Mouse (Mus musculus) thymus, postnatal 4 days (tissue): ENCODE results near the gene Cd55b.
"Not testable (repeated sequence)": the region's sequence is repeated elsewhere in the genome, so short reads cannot be mapped to it uniquely, and the experiment has no call there.

ENCODE experiments used
- DNase-seq: peaks from one replicate; pipeline ENCODE4 v3.0.0; 2021

The Cd55b gene

GRCm38 (mm10) chr1:130422664-130423111 is at the start of gene Cd55b:
Gene Cd55b (minus strand): TSS chr1:130423009.
- DNase-seq: no peak

GRCm38 (mm10) chr1:130470074-130470473 is 47.3 kb upstream of the Cd55b start:
- no peak for DNase-seq

DNA sequence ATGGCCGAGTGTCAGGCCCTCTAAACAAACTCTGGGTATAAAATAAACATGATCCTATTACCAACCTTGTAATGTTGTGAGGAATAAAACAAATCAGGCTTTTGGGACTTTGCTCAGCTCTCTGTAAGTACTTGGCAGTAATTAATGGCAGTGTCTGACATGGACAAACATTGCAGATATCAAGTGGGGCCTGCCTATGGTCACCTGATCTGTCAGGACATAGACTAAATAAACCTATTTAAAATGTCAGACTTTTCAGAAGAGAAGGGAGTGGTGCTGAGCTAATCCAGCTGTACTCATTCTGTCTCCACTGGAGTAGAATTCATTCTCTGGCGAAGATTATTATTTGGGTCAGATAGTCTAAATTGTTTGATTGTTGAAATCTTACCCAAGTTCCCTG is 44.6 kb upstream of the Cd55b start:
- no peak for DNase-seq

DNA sequence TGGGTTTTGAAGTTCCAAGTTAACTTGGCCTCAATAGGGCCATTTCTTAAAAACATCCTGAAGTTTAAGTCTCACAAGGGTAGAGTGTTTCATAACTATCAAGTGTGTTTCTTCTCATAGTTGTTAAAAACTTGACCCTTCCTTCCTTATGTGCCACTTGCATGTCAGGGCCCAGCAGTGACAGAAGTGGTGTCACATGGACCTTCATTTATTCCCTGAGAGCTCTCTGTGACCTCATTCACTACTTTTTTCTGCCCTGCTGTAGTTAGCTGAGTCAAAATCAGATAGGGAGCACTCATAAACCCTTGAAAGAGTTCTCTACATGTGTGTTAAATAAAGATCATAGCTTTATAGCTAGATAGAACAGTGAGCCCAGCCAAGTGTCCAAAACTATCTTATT is 41.4 kb upstream of the Cd55b start:
- DNase-seq: no peak

DNA sequence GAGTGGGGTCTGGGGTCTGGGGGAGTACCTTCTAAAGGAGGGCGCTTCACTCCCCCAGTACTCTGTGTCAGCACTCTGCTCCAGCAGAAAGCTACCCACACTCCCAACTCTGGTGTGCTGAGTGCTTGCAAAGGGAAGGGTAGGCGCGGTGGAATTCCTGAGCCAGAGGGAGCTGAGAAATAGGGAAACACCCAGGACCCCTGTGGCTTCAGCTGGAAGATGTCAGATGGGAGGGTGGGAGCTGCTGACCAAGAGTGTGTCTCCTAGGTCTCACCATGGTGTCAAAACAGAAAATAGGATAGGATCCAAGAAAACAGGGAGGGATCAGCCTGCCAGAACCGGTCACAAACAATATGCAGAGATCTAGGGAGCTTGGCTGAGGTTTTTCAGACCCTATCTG is 40.1 kb upstream of the Cd55b start:
- no peak for DNase-seq

- peak; percentile 95 for DNase-seq
These were observed 39.5 kb upstream of the Cd55b start, which contains the start of gene Cd55 for GRCm38 (mm10) chr1:130462084-130462861. Gene Cd55 (minus strand): TSS chr1:130462744.

DNA sequence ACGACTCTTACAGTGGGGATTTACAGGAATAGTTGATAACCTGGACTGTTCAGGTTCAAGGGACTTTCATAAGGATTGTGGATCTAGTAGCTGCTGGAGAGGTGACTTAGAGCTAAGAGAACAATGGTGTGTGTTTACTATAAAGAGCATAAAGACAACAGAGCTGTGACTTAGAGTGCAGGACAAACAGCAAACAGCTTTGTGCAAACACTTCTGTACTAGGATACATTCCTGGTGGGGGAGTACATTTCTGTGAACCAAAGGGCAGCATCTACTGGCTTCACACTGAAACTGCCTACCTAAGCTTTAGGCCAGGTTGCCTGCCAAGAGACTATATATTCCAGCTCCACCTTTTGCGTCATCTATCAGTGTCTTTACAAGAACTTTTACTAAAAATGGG is 32.3 kb upstream of the Cd55b start:
- DNase-seq: no peak

DNA sequence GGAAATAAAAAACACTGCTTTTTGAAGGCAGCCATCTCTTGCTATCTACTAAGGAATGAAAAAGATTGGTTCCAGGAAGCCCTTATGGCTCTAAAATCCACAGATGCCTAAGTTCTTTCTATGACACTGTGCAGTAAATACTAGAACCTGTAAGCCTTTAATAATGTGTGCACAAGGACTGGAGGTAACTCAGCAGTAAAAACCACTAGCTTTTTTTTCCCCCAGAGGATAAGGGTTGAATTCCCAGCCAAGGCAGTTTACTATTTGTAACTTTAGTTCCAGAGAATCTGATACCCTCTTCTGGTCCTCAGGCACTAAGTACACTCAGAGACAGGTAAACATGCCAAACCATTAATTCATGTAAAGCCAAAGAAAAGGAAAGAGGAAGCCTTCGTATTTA is 20.1 kb upstream of the Cd55b start:
- DNase-seq: not testable (repeated sequence)

- no peak for DNase-seq
These were observed 8.1 kb upstream of the Cd55b start for GRCm38 (mm10) chr1:130430920-130431319.

DNA sequence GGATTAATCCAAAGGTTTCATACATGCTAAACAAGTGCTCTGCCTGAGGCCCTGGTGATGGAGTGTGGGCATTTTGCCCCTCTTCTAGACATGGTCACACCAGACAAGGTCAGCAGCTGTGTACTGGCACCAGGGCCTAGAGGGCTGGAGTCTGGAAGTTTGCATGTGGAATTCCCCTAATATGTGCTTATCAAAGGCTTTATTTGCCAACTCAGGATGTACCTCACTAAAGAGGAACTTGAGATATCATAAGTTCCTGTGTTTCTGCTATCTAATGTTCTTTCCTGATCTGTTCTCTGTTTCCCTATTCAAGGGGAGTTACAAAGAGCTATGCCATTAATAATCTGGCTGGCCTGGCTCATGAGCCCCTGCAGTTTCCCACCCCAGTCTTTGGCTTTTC is 5.9 kb upstream of the Cd55b start:
- not testable (repeated sequence) for DNase-seq

- DNase-seq: not testable (repeated sequence)
These were observed 4.5 kb upstream of the Cd55b start for GRCm38 (mm10) chr1:130427175-130427853.

DNA sequence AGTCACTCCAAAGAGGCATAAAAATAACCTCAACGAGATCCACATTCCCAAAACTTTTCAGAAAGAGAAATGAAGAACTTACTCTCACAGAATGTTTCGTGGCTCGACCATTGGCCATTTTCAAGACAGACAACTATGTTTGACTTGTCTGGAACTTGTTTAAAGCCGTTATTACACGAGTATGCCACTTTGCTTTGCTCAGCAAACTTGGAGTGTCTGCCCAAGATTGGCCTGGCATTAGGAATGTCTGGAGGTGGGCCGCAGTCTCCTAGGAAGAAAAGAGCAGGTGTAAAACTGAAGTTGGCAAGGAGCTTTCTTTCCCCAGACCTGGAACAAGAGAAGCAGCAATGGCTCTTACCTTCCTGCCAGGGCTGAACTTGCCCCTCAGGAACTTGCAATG is 776 bp downstream of the Cd55b start:
- not testable (repeated sequence) for DNase-seq

DNA sequence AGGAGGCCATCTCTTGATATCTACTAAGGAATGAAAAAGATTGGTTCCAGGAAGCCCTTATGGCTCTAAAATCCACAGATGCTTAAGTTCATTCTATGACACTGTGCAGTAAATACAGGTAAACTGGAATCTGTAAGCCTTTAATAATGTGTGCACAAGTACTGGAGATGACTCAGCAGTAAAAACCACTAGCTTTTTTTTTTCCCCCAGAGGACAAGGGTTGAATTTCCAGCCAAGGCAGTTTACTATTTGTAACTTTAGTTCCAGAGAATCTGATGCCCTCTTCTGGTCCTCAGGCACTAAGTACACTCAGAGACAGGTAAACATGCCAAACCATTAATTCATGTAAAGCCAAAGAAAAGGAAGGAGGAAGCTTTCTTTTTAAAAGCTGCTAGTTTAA is 25.7 kb downstream of the Cd55b start:
- not testable (repeated sequence) for DNase-seq

DNA sequence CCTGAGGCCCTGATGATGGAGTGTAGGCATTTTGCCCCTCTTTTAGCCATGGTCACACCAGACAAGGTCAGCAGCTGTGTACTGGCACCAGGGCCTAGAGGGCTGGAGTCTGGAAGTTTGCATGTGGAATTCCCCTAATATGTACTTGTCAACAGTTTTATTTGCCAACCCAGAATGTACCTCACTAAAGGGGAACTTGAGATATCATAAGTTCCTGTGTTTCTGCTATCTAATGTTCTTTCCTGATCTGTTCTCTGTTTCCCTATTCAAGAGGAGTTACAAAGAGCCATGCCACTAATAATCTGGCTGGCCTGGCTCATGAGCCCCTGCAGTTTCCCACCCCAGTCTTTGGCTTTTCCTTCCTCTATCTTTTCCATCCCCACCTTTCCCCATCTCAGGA is 35.5 kb downstream of the Cd55b start:
- not testable (repeated sequence) for DNase-seq

DNA sequence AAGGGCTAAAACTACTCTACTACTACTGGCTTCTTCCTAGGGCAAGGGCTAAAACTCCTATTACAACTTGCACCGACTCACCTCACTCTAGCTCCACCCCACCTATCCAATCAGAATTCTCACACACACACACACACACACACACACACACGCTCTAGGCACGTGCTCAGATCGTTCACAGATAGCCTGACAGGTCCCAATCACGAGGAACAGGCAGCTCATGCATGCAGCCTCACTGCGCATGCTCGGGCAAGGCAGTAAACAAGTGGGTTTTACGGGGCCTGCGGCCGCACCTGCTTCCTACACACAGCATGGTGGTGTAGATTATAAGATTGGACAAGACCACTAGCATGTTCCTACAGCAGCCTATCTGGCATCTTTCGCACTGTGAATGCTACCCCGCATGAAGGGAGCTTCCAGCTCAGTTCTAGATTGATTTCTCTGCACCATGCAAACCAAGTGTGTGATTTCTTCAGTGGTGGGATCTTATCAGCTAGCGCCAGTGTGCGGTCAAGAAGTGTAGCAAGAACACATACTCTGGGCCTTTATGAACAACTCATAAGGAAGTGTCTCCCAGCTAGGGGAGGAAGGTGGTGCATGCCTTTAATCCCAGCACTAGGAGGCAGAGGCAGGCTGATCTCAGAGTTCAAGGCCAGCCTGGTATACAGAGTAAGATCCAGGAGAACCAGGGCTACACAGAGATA is 44.9 kb downstream of the Cd55b start:
- DNase-seq: no peak

DNA sequence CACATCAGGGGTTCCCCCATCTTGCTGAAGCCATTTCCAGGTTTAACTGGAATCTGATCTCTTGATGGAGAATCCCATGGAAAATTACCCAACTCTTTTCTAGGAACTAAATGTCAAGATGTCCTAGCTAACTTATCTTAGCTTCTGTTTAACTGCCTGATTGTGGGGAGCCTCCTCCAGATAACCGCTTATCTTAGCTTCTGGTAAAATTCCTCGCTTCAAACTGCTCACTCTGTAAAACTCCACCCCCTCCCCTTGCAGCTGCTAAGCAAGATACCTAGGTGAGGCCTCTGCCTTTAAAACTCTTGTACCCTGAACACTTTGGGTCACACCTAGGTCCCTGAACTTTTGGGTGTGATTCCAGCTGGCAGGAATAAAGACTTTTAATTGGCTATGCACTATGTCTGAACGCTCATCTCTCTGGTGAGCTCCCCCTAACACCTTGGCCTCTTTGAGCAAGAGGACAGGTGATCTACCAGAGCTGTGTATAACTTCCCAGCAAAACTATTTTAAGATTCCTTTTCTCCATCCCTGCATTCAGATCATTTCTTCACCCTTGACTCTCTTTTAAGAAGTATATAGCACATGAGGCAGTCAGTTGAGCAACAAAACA is 48.5 kb downstream of the Cd55b start:
- DNase-seq: no peak

GRCm38 (mm10) chr1:130373398-130374083 is 49.3 kb downstream of the Cd55b start:
- no peak for DNase-seq

DNA sequence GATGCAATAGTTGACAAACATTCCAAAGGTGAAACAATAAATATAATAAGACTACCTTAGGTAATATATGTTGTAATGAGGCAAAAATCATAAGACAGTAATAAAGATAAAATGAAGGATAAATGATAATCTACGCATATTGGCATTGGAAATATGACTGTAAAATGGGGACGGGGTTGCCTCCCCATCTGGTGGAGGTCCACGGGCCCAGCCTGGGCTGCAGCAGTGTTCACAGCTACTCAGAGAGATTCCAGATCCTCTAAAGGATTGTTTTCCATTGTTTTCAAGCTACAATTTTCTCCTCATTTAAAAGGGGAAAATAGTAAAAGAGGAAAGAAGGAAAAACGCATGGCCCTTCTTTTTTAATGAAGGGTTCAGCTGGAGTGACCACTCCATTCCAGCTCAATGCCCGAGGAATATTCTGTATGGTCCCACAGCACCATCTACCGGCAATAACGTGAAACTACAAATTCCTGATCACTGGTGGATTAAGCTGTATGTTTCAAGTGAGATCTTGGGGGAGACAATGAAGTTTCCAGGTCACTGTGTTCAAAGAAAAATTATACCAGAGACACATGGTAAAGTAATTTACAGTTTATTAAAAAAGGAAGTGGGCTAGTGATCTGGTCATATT is 50.8 kb downstream of the Cd55b start:
- peak; percentile 16 for DNase-seq

DNA sequence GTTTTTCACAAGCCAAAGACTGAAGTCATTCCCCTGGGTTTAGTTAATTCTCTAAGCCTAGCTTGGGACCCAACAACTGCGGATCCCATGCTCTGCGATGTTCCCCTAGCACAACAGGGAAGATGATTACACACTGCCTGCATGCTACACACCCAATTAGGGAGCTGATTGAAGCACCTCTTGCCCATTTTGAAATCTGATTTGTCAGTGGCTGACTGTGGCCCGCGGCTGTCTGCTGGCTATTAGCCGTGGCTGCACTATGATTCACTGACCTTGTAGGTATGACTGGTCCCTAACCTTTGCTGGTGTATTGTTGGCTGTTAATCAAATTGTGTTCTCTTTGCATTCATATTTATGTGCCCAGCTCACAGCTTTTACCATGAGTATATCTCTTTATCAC is 51.5 kb downstream of the Cd55b start:
- DNase-seq: no peak

GRCm38 (mm10) chr1:130350077-130350635 is 72.7 kb downstream of the Cd55b start:
- no peak for DNase-seq

- peak; percentile 6 for DNase-seq
These were observed 80.4 kb downstream of the Cd55b start for GRCm38 (mm10) chr1:130342429-130342828.
